Mouse (Mus musculus) adrenal gland, postnatal 36 days (tissue): ENCODE data around the gene Pik3c2g. TPM values are rescaled to one million over a fixed set of nuclear protein-coding genes. Genes with fewer than 3 reads are reported as not detected.

Source experiments
- DNase-seq, 2 experiments: peaks; one replicate each; pipeline ENCODE4 v3.0.0; 2021; ENCODE audit warnings: mixed read lengths in 1 of 2
- total RNA-seq, 2 experiments: library from RNA; stranded (reverse); gene quantifications; 2 replicates each; pipeline ENCODE4 v1.2.3; 2021

Gene Pik3c2g
- total RNA-seq, 2 experiments from 2014 or later: 0.23 to 116 TPM

- DNase-seq: peak; percentile 9 to 23
These were observed 148.9 kb downstream of the Pik3c2g start for GRCm38 (mm10) chr6:139735708-139736626.

DNA sequence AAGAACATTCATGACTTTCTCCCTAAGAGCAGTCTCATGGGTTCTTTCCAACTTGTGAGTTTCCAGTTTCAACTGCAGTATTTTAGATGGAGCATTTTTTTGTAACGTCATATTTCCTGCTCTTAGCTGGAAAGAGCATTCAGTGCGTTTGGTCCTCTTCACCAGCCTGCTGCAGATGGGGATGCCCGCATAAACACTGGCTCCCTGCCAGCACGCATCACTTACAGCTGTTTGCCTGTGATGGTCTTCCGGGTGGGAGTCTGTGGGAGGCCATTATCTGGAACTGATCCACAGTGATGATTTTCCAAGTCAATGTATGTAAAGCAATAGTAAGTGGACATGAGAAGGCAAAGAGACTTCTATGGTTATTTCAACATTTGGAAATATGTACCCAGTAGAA, 151.3 kb downstream of the Pik3c2g start:
- DNase-seq: no peak

DNA sequence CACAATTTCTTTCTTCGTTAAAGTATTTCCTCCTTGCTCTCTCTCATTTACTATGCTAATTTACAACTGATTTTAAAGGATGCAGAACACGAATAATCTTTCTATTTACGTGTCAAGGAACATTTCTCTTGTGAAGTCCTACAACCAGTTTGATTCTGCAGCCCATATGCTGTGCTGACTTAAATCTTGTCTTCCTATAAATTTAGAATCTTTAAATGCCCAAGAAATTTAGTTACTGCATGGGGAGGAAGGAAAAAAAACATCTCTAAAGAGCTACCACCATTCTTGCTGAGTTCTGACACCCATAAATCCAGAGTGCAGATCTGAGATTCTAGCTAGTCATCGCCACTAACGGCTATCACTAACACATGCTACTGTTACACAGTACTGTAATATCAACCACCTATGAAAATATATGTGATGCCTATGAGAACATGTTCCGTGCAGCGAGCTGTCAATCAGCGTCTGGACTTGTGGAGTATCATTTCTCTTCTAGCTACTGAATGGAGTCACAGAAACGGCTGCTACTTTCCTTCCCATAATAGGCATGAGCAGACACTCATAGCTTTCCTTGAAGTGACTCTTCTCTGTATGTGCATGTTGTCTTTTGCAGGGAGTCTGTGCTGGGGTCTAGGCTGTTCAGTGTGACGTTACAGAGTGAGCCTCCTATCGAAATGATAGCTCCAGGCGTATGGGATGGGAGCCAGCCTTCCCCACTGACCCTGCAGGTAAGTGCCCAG, 155.8 kb downstream of the Pik3c2g start:
- no peak for DNase-seq

DNA sequence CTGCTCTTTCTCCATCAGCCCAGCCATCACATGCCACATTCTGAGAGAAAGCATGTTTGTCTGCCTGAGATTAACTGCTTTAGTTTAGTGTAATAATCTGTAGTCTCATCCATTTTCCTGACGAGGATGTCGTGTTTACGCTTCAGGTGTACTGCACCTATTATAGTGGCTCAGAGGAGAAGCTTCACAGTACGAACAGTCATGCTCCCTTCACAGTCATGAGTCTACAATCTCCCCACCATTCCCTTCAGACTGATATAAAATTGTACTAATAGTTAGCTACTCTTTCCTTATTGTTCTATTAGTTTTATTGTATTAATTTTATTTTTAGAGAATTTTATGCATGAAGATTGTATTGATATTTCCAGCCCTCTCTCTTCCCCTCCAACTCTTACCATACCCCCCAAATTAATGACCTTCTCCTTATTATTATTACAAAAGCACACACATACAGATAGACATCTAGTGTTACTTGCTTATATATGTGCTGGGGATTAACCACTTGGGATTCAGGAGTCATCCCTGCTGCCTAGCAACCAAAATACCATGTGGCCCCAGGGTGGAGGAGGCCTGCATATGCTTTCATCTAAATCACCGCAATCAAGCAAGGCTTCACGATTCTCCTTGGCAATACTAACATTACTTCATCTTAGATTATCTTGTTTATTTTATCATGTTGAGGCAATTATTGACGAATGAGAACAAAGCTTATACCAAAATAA, 159.9 kb downstream of the Pik3c2g start:
- no peak for DNase-seq

GRCm38 (mm10) chr6:139748091-139748771, 161.2 kb downstream of the Pik3c2g start:
- DNase-seq: no peak

DNA sequence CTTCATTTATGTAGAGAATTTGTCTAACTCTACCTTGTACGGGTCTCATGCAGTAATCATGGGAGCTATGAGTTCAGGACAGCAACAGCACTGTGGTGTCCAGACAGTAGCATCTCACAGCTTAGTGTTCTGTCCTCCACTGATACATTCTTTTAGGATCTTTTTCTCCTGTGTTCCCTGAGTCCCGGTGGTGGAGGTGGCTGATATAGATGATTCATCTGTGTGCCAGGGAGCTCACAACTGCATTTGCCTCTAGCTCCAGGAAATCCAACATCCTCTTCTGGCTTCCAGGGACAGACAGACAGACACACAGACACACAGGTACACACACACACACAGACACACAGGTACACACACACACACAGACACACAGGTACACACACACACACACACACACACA, 163.6 kb downstream of the Pik3c2g start:
- DNase-seq: no peak

DNA sequence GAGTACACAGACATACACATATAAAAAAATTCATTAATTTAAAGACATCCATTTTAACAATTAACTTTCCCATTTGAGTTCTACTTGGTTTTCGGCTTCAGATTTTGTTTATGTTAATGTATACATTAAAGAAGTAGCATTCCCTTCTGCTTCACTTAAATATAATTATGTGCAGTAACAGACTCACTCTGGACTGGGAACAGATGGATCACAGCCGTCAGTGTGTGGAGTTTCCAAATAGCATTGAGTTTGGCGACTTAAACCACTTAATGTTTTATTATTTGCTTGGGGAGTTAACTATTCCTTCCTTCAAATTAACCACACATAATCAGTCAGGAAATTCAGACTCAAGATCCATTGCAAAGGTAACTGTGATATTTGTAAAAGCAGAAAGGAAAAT, 164.0 kb downstream of the Pik3c2g start:
- no peak for DNase-seq

DNA sequence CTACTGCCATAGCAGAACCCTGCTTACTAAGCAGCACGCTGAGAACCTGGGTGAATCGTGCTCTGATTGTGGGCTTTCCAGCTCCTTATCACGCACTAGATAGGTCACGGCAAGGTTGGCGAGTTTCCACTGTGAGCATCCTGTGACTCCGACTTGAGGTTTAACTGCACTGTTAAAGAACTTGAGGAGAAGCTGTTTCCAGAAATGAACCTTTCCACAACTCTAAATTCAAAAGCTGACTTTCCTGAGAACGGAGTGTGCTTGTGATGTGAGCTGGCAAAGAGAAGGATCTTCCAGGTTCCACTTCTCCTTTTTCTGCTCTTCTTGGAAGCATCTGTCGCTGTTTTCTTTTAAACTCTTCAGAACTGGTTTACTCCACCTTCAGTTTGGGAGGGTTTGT, 170.9 kb downstream of the Pik3c2g start:
- DNase-seq: no peak

DNA sequence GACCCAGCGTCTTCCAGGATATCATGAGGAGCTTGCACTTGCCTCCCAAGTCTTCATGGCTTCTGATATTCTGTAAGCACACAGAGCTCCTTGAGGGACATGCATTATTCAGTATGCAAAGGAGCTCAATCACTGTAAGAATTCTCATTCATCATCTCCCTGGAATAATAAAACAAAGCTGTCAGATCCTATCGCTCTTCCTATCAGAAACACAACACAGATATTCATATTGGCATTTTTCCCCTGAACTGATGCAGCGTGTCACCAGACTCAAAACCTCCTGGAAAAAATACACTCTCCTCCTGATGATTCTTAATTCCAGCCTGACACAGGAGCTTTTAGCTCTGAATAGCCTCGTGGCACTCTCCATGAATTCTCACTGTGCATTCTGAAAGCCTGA, 174.0 kb downstream of the Pik3c2g start:
- no peak for DNase-seq

DNA sequence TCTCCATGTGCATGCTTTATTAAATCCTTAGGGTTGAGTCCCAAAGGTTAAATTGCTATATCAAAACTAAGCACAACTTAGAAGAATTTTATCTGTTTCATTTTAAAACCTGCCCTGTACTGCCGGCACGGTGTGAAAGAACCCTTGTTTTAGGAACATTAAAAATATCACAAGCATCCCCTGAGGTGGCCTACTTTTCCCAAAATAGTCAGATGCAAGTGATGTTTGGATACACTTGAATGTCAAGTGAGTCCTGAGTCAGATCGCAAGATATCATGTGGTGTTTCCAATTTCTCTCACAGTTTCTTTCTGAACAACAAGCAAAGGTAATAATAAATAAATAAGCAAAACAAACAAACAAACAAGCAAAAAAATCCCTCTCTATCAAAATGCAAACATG, 177.4 kb downstream of the Pik3c2g start:
- DNase-seq: no peak

DNA sequence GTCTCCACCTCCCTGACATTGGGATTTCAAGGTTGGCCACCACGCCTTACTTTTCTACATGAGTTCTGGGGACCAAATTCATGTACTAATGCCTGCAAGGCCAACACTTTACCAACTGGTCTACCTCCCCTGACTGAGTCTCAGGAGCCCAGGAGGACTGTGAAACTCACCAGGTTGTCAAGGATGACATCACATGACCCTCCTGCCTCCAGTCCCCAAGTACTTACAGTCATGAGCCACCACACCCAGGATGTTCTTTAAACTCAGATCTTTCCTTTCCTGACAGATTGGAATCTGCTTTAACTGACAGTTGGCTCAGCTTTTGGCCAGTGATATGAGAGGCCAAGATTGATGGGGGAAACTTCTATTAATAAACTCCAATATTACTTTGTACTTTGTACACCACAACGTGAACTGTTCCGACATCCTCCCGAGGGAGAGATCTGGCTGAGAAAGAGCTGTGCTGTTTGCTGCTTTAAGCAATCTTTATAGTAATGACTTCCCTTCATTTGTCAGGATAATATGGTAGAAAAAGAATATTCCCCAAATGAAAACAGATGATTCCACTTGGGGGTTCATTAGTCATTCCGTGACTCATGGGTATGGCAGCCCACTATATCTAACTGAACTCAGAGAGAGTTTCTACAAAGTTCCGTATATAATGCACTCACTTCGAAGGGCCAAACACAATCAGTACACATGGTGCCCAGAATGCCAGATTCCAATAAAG, 182.9 kb downstream of the Pik3c2g start:
- peak in 1 of 2 experiments; percentile 12 for DNase-seq

GRCm38 (mm10) chr6:139770535-139770934, 183.5 kb downstream of the Pik3c2g start:
- no peak for DNase-seq

GRCm38 (mm10) chr6:139777576-139778282, 190.7 kb downstream of the Pik3c2g start:
- DNase-seq: peak in 1 of 2 experiments; percentile 3

- DNase-seq: peak; percentile 5 to 21
These were observed 193.0 kb downstream of the Pik3c2g start for GRCm38 (mm10) chr6:139780028-139780427.

DNA sequence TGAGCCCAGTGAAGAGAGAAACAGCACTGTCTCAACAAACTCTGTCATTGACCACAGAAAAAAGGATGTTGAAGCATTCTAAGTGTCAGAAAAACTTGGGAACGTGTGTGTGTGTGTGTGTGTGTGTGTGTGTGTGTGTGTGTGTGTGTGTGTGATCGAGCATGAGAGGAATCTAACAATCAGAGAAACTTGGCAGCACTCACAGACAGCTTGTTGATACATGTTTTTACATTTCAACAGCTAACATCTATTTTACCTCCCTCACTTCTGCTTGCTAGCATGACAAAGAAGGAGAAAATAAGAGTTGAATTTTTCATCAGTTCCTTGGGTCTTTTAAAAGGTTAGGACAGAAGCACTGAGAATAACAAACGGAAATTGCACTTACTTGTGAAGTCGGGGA, 202.5 kb downstream of the Pik3c2g start:
- no peak for DNase-seq

DNA sequence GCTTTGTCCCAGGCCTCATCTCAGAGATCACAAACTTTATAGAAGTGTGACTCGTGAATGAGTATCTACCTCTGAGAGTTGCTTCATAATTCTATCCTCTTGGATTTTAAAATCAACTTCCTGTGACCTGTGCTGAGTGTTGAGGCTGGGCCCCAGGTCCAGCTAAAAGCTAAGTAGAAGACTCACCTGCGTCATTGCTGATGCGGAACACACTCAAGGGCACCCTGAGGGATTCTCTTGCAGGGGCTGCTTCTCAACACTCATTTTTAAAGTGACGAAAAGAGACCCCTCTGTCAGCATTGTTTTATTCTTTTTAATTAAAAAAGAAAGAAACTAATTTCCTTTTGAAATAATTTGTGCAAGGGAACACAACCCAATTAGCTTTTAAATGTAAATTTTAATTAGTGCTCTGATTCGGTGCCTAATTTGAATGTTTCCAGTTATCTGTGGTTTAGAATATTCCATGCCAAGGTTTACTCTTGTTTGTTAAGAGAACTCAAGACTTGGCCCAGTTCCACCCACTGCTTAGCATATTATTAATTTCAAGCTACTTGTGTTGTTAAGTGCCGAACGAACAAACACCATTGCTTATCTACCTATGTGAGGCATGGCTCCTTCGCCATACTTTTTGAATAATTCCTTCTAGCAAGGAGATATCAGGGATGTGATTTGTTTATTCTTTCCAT, 212.7 kb downstream of the Pik3c2g start:
- DNase-seq: no peak

GRCm38 (mm10) chr6:139821916-139822315, 234.9 kb downstream of the Pik3c2g start:
- no peak for DNase-seq

GRCm38 (mm10) chr6:139838239-139838638, 251.2 kb downstream of the Pik3c2g start:
- DNase-seq: no peak

- no peak for DNase-seq
These were observed 251.7 kb downstream of the Pik3c2g start for GRCm38 (mm10) chr6:139838713-139839112.

GRCm38 (mm10) chr6:139839907-139840306, 252.9 kb downstream of the Pik3c2g start:
- no peak for DNase-seq
